Mouse (Mus musculus): ENCODE measurements around the gene Ncaph. TPM values are rescaled to one million over a fixed set of nuclear protein-coding genes. Genes with fewer than 3 reads are reported as not detected.

Gene Ncaph
- total and polyA plus RNA-seq, 3 experiments = 53.4 to 74.1 (median 55.3) TPM

GRCm38 (mm10) chr2:127070435-127070841 lies 63.3 kb downstream of the Ncaph start, which contains the start of gene Blvra (continued):
- peak; percentile 22; the same call in 1 of the 2 replicates for TF ChIP-seq IRF4 (IDR thresholded peaks at IDR 0.05; ENCODE audit: low read depth, low read length)
- TF ChIP-seq MEF2A (IDR thresholded peaks at IDR 0.05; ENCODE audit: borderline replicate concordance, low read depth, low read length) = no peak; the same call in 1 of the 2 replicates
- TF ChIP-seq POLR2AphosphoS2 (IDR thresholded peaks at IDR 0.05; ENCODE audit: low read depth, low read length) = peak; percentile 74; the same call in 1 of the 2 replicates
- TF ChIP-seq BHLHE40 (IDR thresholded peaks at IDR 0.05; ENCODE audit: low read depth, low read length) = peak; percentile 77
- TF ChIP-seq NELFE (IDR thresholded peaks at IDR 0.05; ENCODE audit: low read depth, low read length) = peak; percentile 75
- TF ChIP-seq ZNF384 (IDR thresholded peaks at IDR 0.05; ENCODE audit: low read depth, low read length) = peak; percentile 55
- 0 out of 2 replicates have a peak, but pooled peaks have one; percentile 43 for TF ChIP-seq KAT2A (IDR thresholded peaks at IDR 0.05; ENCODE audit: insufficient replicate concordance, low read length)
- 0 out of 2 replicates have a peak, but pooled peaks have one; percentile 24 for TF ChIP-seq ETS1 (conservative IDR thresholded peaks at IDR 0.05; ENCODE audit: low read depth, low read length)
- TF ChIP-seq ZKSCAN1 (IDR thresholded peaks at IDR 0.05; ENCODE audit: borderline replicate concordance, low read depth, low read length) = no peak
- TF ChIP-seq CTCF (conservative IDR thresholded peaks at IDR 0.05 in 1 of 2, IDR thresholded peaks at IDR 0.05 in 1 of 2; ENCODE audit: low read depth in 2 of 2, low read length in 2 of 2) = no peak
- TF ChIP-seq ZMIZ1 (IDR thresholded peaks at IDR 0.05; ENCODE audit: low read depth, low read length) = peak; percentile 89
- peak; percentile 62; the same call in 1 of the 2 replicates for TF ChIP-seq E2F4 (IDR thresholded peaks at IDR 0.05; ENCODE audit: insufficient replicate concordance, low read depth, low read length)
- no peak for TF ChIP-seq USF2 (conservative IDR thresholded peaks at IDR 0.05; ENCODE audit: low read depth, low read length)
- no peak for TF ChIP-seq CHD1 (IDR thresholded peaks at IDR 0.05; ENCODE audit: low read depth, low read length)
- TF ChIP-seq NRF1 (IDR thresholded peaks at IDR 0.05; ENCODE audit: low read depth, low read length) = no peak

GRCm38 (mm10) chr2:127069781-127070434 lies 63.8 kb downstream of the Ncaph start:
- in situ Hi-C loops (cut with MboI; ENCODE audit: low pct_ligation_motif_present, low pct_unique_long_range_greater_than_20kb, low sequenced_read_pairs) (no loop called here), dilution Hi-C loops (cut with MboI; ENCODE audit: extremely low pct_ligation_motif_present, extremely low pct_unique_long_range_greater_than_20kb, low sequenced_read_pairs) (no loop called here)
- no peak for DNase-seq (ENCODE audit: extremely low read depth)
- Histone ChIP-seq H3K9ac (ENCODE audit: insufficient read depth, low read depth) (no peak overlapping the region; the same call in 1 of the 2 replicates), H3K4me1 (ENCODE audit: control insufficient read depth in 1 of 2, insufficient read depth in 2 of 2) (peaks cover 0 to 28% of the 10 kb centered on the region in 2 experiments; a peak in 3 of 4 replicates), H3K27ac (ENCODE audit: insufficient read depth, low read depth) (no peak overlapping the region), H3K4me3 (replicated peaks in 1 of 3; ENCODE audit: low read depth in 2 of 3, low read length in 2 of 3, poor library complexity in 1 of 3) (peak overlapping the region in 2 of 3 experiments; percentile 19 to 64), H3K79me2 (replicated peaks; ENCODE audit: control insufficient read depth, extremely low read depth, insufficient read depth, poor library complexity, severe bottlenecking) (no peaks in the 10 kb centered on the region; the same call in 1 of the 2 replicates), H3K36me3 (replicated peaks in 1 of 2; ENCODE audit: control insufficient read depth in 1 of 2, insufficient read depth in 1 of 2, low read length in 1 of 2) (peaks cover 2 to 36% of the 10 kb centered on the region in 2 experiments), H3K9me3 (replicated peaks; ENCODE audit: low read length) (no peaks in the 10 kb centered on the region), H3K4me2 (ENCODE audit: insufficient read depth, low read depth, poor library complexity, severe bottlenecking) (peak overlapping the region; percentile 72; the same call in 1 of the 2 replicates), H3K27me3 (replicated peaks) (no peaks in the 10 kb centered on the region)
- TF ChIP-seq MAX (IDR thresholded peaks at IDR 0.05; ENCODE audit: low read length) = no peak
- TF ChIP-seq CHD1 (IDR thresholded peaks at IDR 0.05; ENCODE audit: low read depth, low read length) = no peak
- TF ChIP-seq KAT2A (IDR thresholded peaks at IDR 0.05; ENCODE audit: insufficient replicate concordance, low read length) = no peak

Data from CH12.LX (cell line).